ENCODE assay signal across 23 mouse cellular contexts in genomic region chr5:123886365-123886764, GRCm38 (mm10). TPM values are rescaled to one million over a fixed set of nuclear protein-coding genes. Genes with fewer than 3 reads are reported as not detected.
"Had no signal": no experiment of that assay in that cellular context is flagged by ENCODE, and none has a peak within 500 bp of the region (broad histone marks: within the 10 kb centered on the region; RNA-seq: fewer than 3 reads in every experiment).

No protein-coding gene starts in this region.

- H3K4me1 ChIP-seq: lung, embryonic 15.5 days; midbrain, embryonic 13.5 days; midbrain, embryonic 15.5 days; neural tube, embryonic 12.5 days had no signal

- H3K27ac ChIP-seq: liver, embryonic 14.5 days; lung, embryonic 15.5 days; macrophage; midbrain, embryonic 13.5 days; midbrain, embryonic 15.5 days; neural tube, embryonic 12.5 days had no signal

- H3K4me3 ChIP-seq: lung, embryonic 15.5 days; megakaryocyte, embryonic 14.5 days; midbrain, embryonic 13.5 days; midbrain, embryonic 15.5 days; neural tube, embryonic 12.5 days had no signal

- H3K27me3 ChIP-seq: lung, embryonic 15.5 days; midbrain, embryonic 13.5 days; midbrain, embryonic 15.5 days; neural tube, embryonic 12.5 days had no signal

- H3K9ac ChIP-seq: liver, embryonic 14.5 days; lung, embryonic 15.5 days; midbrain, embryonic 13.5 days; midbrain, embryonic 15.5 days; neural tube, embryonic 12.5 days had no signal

- H3K36me3 ChIP-seq: lung, embryonic 15.5 days; midbrain, embryonic 13.5 days; midbrain, embryonic 15.5 days; neural tube, embryonic 12.5 days had no signal

- H3K9me3 ChIP-seq: lung, embryonic 15.5 days; megakaryocyte, embryonic 14.5 days; midbrain, embryonic 13.5 days; midbrain, embryonic 15.5 days; neural tube, embryonic 12.5 days had no signal

- ATAC-seq: lung, postnatal 0 days; midbrain, embryonic 13.5 days; midbrain, embryonic 15.5 days had no signal

- DNase-seq: lung, adult 18-20 months; lung, postnatal 14 days; lung, postnatal 36 days; retina, postnatal 1 day; right cerebral cortex, adult 18-20 months; right cerebral cortex, postnatal 25 days; right cerebral cortex, postnatal 4 days; spleen, adult 18-20 months; thymus, adult 18-20 months; thymus, postnatal 14 days; thymus, postnatal 36 days had no signal

RNA-seq across cellular contexts. Expression of gene Hcar1, which starts 6.5 kb away (rescaled TPM):
- total RNA-seq: monocyte, adult 5-6 weeks had no signal
- polyA plus RNA-seq: macrophage; midbrain, embryonic 11.5 days; neural tube, embryonic 12.5 days had no signal

RNA-seq across cellular contexts. Expression of gene Hcar2, which starts 21.1 kb away (rescaled TPM):
- total RNA-seq: midbrain, postnatal 0 days had no signal
- polyA plus RNA-seq: midbrain, embryonic 11.5 days; midbrain, embryonic 13.5 days; midbrain, embryonic 15.5 days; midbrain, postnatal 0 days; neural tube, embryonic 12.5 days; neural tube, embryonic 14.5 days had no signal

RNA-seq across cellular contexts. Expression of gene Gm43518, which starts 40.9 kb away (rescaled TPM):
- total RNA-seq: midbrain, postnatal 0 days; monocyte, adult 5-6 weeks had no signal
- polyA plus RNA-seq: macrophage had no signal
